Mouse (Mus musculus): ENCODE results near the gene Rbm12b1. TPM values are rescaled to one million over a fixed set of nuclear protein-coding genes. Genes with fewer than 3 reads are reported as not detected.
A peak's percentile ranks its signal among the peaks of the same experiment; 100 is the strongest.
"Not testable (repeated sequence)": the region's sequence is repeated elsewhere in the genome, so short reads cannot be mapped to it uniquely, and the experiment has no call there.

Rbm12b1 gene
- total RNA-seq (2015; ENCODE audit: low replicate concordance): 0.77 TPM in 1 of 2 replicates, not detected in the other
- total RNA-seq (2017; ENCODE audit: low replicate concordance): 2.0 TPM in 1 of 2 replicates, not detected in the other

DNA sequence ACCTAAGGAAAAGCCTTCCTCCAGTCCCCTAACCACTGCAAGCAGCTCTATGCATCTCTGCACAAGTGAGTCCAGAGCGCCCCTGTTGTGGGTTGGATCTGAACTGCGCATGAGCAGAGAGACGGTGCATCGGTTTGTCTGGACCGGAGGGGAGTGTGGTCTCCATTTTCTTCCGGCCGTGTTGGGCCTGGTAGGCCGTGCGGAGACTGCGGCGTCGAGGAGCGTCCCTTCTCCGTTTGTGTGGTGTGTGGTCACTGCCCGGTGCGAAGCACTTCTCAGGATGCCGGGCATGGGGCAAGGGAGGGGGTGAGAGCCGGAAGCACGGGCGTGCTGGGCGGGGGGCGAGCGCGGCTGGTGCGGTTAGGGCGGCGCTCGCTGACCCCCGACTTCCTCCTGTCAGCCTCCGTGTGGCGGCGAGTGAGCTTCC lies at the start of gene Rbm12b1:
TSS of gene Rbm12b1 (plus strand) at position 124 of the 427 bp plus-strand sequence.
- ATAC-seq (replicated peaks; ENCODE audit: low FRiP score, poor library complexity, severe bottlenecking): peak; percentile 82

DNA sequence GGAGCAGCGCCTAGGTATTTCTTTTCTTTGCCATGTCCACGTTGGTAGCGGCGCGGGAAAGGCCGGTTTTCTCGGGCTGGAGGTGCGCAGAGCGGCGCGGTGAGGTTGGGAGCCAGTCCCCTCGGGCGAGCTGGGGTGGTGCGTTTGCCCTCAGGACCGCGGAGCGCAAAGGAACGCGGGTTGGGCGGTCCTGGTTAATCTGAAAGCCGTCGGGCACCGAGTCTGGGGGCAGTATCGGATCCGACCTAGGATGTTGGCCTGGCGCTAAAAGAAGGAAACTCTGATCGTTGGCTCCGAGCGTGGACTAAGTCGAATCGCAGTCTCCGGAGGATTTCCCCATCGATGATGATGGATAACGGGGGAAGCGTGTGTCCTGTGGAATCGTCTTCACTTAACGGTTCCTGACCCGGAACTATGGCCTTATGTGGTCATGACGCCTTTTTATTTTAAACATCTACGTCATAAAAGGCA lies 563 bp downstream of the Rbm12b1 start:
- peak; percentile 92 for ATAC-seq (replicated peaks; ENCODE audit: low FRiP score, poor library complexity, severe bottlenecking)

DNA sequence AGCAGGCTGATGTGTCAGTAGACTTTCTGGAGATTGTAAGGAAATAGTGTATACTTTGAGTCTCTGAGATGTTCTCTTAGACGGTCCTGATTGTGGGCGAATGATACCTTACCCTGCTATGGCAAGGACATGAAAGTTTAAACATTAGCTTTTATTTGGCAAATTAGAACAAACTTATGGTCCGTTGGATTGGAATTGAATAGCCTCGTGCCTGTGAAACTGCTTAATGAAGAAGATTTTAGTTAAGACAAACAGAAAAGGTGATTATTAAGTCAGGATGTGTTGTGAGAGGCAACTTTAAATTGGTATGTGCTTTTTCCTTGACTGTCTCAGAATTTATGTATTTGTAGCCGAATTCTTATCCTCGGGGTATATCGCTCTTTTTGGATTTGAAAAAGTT lies 1.5 kb downstream of the Rbm12b1 start:
- not testable (repeated sequence) for ATAC-seq (replicated peaks; ENCODE audit: low FRiP score, poor library complexity, severe bottlenecking)

DNA sequence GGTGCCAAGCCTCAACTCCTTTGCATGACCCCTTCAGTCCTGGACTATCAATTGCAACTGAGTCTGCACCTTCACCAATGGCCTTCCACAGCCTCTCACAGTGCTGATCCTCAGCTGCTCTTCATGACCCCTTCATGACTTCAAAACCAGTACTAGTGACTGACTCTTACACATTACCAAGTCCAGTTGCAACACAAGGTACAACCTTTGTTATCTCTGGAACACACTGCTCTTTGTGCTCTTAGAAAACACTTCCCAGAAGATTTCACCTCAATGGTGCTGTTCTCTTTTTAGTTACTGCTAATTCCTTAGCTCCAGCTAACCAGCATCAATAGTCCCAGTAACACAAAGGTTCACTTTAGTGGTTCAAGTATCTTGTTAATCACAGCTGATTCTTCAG lies 7.6 kb downstream of the Rbm12b1 start:
- no peak for ATAC-seq (replicated peaks; ENCODE audit: low FRiP score, poor library complexity, severe bottlenecking)

DNA sequence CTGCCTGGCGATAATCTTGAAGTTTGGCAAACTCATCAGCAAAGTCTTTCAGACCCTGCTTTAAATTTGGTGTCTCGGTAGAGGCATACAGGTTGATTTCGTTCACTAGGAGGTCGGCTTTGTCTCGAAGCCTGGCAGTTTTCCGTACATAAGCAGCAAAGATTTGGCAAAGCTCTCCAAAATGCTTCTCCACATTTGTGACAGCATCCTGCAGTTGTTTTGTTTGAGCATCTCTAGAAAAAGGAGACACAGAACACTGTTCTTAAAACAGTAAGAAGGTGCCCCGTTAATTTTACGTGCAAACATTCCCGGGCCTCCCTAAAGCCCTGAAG lies 30.9 kb downstream of the Rbm12b1 start:
- no peak for ATAC-seq (replicated peaks; ENCODE audit: low FRiP score, poor library complexity, severe bottlenecking)

DNA sequence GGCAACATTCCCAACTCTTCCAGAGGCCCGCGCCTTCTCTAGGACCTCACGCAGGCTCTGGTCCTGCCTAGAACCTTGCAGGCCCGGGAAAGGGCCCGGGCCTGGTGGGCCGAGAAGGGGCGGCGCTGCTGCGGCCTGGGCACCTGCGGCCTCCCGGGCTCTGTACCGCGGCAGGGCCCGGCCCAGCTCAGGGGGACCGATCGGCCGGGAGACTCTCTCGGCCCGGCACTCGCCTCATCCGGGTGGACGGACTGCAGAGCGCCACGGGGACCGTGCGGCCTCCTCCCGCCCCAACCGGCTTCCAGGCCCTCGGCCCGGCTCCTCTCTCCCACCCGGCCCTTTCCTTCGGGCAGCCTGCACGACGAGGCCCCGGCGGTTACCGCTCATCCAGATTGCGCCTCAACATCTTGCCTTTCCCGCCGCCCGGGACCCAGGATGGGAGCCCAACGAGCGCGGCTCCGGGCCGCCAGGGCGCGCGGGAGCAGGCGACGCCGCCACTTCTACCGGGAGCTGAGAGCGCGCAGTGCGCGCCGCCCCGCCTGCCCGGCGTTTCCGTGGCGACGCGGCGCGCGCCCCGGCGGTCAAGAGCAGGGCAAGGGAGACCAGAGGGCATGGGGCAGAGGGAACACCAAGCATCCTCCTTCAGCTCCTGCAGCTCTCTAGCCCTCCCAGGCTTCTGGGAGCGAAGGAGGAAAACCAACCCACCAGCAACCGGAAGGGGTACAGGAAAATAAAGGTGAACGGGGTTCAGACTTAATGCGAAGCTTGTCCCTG lies 31.4 kb downstream of the Rbm12b1 start, which contains the start of gene Fam92a:
TSS of gene Fam92a (minus strand) at position 698 of the 774 bp plus-strand sequence.
- ATAC-seq (replicated peaks; ENCODE audit: low FRiP score, poor library complexity, severe bottlenecking): no peak

DNA sequence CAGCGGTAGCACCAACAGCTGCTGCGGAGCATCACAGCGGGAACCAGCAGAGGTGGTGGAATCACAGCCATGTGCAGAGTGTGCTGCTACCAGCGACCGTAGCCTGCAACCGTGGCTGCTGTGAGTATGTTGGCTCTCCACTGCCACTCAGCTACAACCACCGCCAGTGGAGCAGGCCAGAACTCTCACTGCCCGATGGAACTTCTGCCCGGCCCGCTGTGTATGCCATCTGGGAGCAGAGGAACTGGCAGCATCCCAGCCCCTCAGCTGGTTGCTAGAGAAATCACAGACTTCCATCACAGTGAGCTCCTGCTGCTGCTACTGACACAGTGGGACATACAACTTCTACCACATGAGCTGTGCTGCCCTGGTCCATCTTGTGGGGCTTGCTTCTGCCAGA lies 38.9 kb downstream of the Rbm12b1 start:
- no peak for ATAC-seq (replicated peaks; ENCODE audit: low FRiP score, poor library complexity, severe bottlenecking)

Other genes starting within 250 kb of the Rbm12b1 start
- gene Gm10604, start 159.0 kb upstream of the Rbm12b1 start, total RNA-seq (2015; ENCODE audit: low replicate concordance): not detected in 2 replicates
- not detected in 2 replicates for gene Gm10604, start 159.0 kb upstream of the Rbm12b1 start, total RNA-seq (2017; ENCODE audit: low replicate concordance)
- 5.8 and 9.0 TPM in 2 replicates for gene Rbm12b2, start 50.8 kb upstream of the Rbm12b1 start, total RNA-seq (2015; ENCODE audit: low replicate concordance)
- 8.4 and 13.9 TPM in 2 replicates for gene Rbm12b2, start 50.8 kb upstream of the Rbm12b1 start, total RNA-seq (2017; ENCODE audit: low replicate concordance)
- gene Fam92a, start 31.8 kb downstream of the Rbm12b1 start, total RNA-seq (2015; ENCODE audit: low replicate concordance): 4.4 and 26.5 TPM in 2 replicates
- 4.3 and 8.2 TPM in 2 replicates for gene Fam92a, start 31.8 kb downstream of the Rbm12b1 start, total RNA-seq (2017; ENCODE audit: low replicate concordance)

Data from erythroblast, adult 5-6 weeks (primary cell).